Mouse (Mus musculus) cortical plate, adult 2 months (tissue): ENCODE measurements around the gene Tmem120b.

Experiments
- CTCF ChIP-seq: fragments of 200-500 bp; IDR thresholded peaks from 2 replicates; pipeline ENCODE4 v1.5.1; 2011; ENCODE audit warnings: mild to moderate bottlenecking, control low read depth, low read length; ENCODE audit not compliant: insufficient read depth; ENCODE audit errors: extremely low read depth
- POLR2A ChIP-seq: fragments of 200-500 bp; IDR thresholded peaks from 2 replicates; pipeline ENCODE4 v1.6.1; 2011; ENCODE audit warnings: mild to moderate bottlenecking, low read length, control low read depth; ENCODE audit not compliant: insufficient read depth; ENCODE audit errors: extremely low read depth

GRCm38 (mm10) chr5:123143971-123144745 is 75.9 kb downstream of the Tmem120b start:
- no peak for TF ChIP-seq POLR2A
- TF ChIP-seq CTCF: no peak
